Mouse (Mus musculus): ENCODE results near the gene Aqp12. TPM values are rescaled to one million over a fixed set of nuclear protein-coding genes. Genes with fewer than 3 reads are reported as not detected.

Gene Aqp12
- polyA plus RNA-seq, 1 experiment from 2014 or later = not detected

- Histone ChIP-seq H3K4me3 (ENCODE audit: inconsistent target) (no peak overlapping the region), H3K36me3 (ENCODE audit: inconsistent target) (no peaks in the 10 kb centered on the region), H3K79me2 (ENCODE audit: inconsistent target) (no peaks in the 10 kb centered on the region), H3K27ac (no peak overlapping the region)
- 58% methylated on average over 6 of the region's 6 CpGs for WGBS (ENCODE audit: missing documents)
These were observed 13.8 kb upstream of the Aqp12 start for GRCm38 (mm10) chr1:92992214-92992855.

GRCm38 (mm10) chr1:92992880-92993279 lies 13.3 kb upstream of the Aqp12 start:
- Histone ChIP-seq H3K27ac (no peak overlapping the region), H3K79me2 (ENCODE audit: inconsistent target) (no peaks in the 10 kb centered on the region), H3K36me3 (ENCODE audit: inconsistent target) (no peaks in the 10 kb centered on the region), H3K4me3 (ENCODE audit: inconsistent target) (no peak overlapping the region)
- 94% methylated on average over 2 of the region's 2 CpGs for WGBS (ENCODE audit: missing documents)

- no peak overlapping the region for H3K27ac ChIP-seq
- H3K4me3 ChIP-seq (ENCODE audit: inconsistent target) = no peak overlapping the region
- H3K36me3 ChIP-seq (ENCODE audit: inconsistent target) = no peaks in the 10 kb centered on the region
- 84% methylated on average over 4 of the region's 4 CpGs for WGBS (ENCODE audit: missing documents)
- H3K79me2 ChIP-seq (ENCODE audit: inconsistent target) = no peaks in the 10 kb centered on the region
These were observed 3.1 kb downstream of the Aqp12 start for GRCm38 (mm10) chr1:93009196-93009595.

GRCm38 (mm10) chr1:93010731-93011130 lies 4.6 kb downstream of the Aqp12 start:
- no peak overlapping the region for H3K27ac ChIP-seq
- no peaks in the 10 kb centered on the region for H3K79me2 ChIP-seq (ENCODE audit: inconsistent target)
- no peaks in the 10 kb centered on the region for H3K36me3 ChIP-seq (ENCODE audit: inconsistent target)
- 25% methylated on average over 3 of the region's 3 CpGs for WGBS (ENCODE audit: missing documents)
- no peak overlapping the region for H3K4me3 ChIP-seq (ENCODE audit: inconsistent target)

- no peaks in the 10 kb centered on the region for H3K79me2 ChIP-seq (ENCODE audit: inconsistent target)
- H3K36me3 ChIP-seq (ENCODE audit: inconsistent target) = no peaks in the 10 kb centered on the region
- no peak overlapping the region for H3K4me3 ChIP-seq (ENCODE audit: inconsistent target)
- no peak overlapping the region for H3K27ac ChIP-seq
- 92% methylated on average over 7 of the region's 7 CpGs for WGBS (ENCODE audit: missing documents)
These were observed 6.0 kb downstream of the Aqp12 start for GRCm38 (mm10) chr1:93012103-93012585.

GRCm38 (mm10) chr1:93013367-93013766 lies 7.2 kb downstream of the Aqp12 start:
- Histone ChIP-seq H3K4me3 (ENCODE audit: inconsistent target) (no peak overlapping the region), H3K79me2 (ENCODE audit: inconsistent target) (no peaks in the 10 kb centered on the region), H3K27ac (no peak overlapping the region), H3K36me3 (ENCODE audit: inconsistent target) (no peaks in the 10 kb centered on the region)
- 75% methylated on average over 4 of the region's 4 CpGs for whole genome bisulfite sequencing (ENCODE audit: missing documents)

- H3K4me3 ChIP-seq (ENCODE audit: inconsistent target) = no peak overlapping the region
- H3K27ac ChIP-seq = no peak overlapping the region
- H3K36me3 ChIP-seq (ENCODE audit: inconsistent target) = no peaks in the 10 kb centered on the region
- H3K79me2 ChIP-seq (ENCODE audit: inconsistent target) = no peaks in the 10 kb centered on the region
These were observed 8.3 kb downstream of the Aqp12 start for GRCm38 (mm10) chr1:93014460-93014859.

- no peaks in the 10 kb centered on the region for H3K36me3 ChIP-seq (ENCODE audit: inconsistent target)
- H3K79me2 ChIP-seq (ENCODE audit: inconsistent target) = no peaks in the 10 kb centered on the region
- WGBS (ENCODE audit: missing documents) = 82% methylated on average over 2 of the region's 2 CpGs
- no peak overlapping the region for H3K4me3 ChIP-seq (ENCODE audit: inconsistent target)
- H3K27ac ChIP-seq = no peak overlapping the region
These were observed 9.0 kb downstream of the Aqp12 start for GRCm38 (mm10) chr1:93015136-93015535.

- Histone ChIP-seq H3K36me3 (ENCODE audit: inconsistent target) (no peaks in the 10 kb centered on the region), H3K79me2 (ENCODE audit: inconsistent target) (no peaks in the 10 kb centered on the region), H3K27ac (no peak overlapping the region), H3K4me3 (ENCODE audit: inconsistent target) (no peak overlapping the region)
- 84% methylated on average over 10 of the region's 10 CpGs for WGBS (ENCODE audit: missing documents)
These were observed 12.6 kb downstream of the Aqp12 start for GRCm38 (mm10) chr1:93018716-93019115.

GRCm38 (mm10) chr1:93020602-93021001 lies 14.5 kb downstream of the Aqp12 start:
- Histone ChIP-seq H3K79me2 (ENCODE audit: inconsistent target) (no peaks in the 10 kb centered on the region), H3K4me3 (ENCODE audit: inconsistent target) (no peak overlapping the region), H3K27ac (no peak overlapping the region), H3K36me3 (ENCODE audit: inconsistent target) (no peaks in the 10 kb centered on the region)
- 88% methylated on average over 4 of the region's 4 CpGs for WGBS (ENCODE audit: missing documents)

- H3K36me3 ChIP-seq (ENCODE audit: inconsistent target) = no peaks in the 10 kb centered on the region
- H3K4me3 ChIP-seq (ENCODE audit: inconsistent target) = no peak overlapping the region
- no peaks in the 10 kb centered on the region for H3K79me2 ChIP-seq (ENCODE audit: inconsistent target)
- H3K27ac ChIP-seq = no peak overlapping the region
- WGBS (ENCODE audit: missing documents) = 78% methylated on average over 8 of the region's 8 CpGs
These were observed 20.5 kb downstream of the Aqp12 start for GRCm38 (mm10) chr1:93026600-93026999.

- Histone ChIP-seq H3K36me3 (ENCODE audit: inconsistent target) (no peaks in the 10 kb centered on the region), H3K27ac (no peak overlapping the region), H3K4me3 (ENCODE audit: inconsistent target) (no peak overlapping the region), H3K79me2 (ENCODE audit: inconsistent target) (no peaks in the 10 kb centered on the region)
- WGBS (ENCODE audit: missing documents) = 92% methylated on average over 9 of the region's 10 CpGs
These were observed 23.3 kb downstream of the Aqp12 start for GRCm38 (mm10) chr1:93029387-93029786.

GRCm38 (mm10) chr1:93030060-93030459 lies 23.9 kb downstream of the Aqp12 start:
- 83% methylated on average over 2 of the region's 2 CpGs for WGBS (ENCODE audit: missing documents)
- H3K4me3 ChIP-seq (ENCODE audit: inconsistent target) = no peak overlapping the region
- no peaks in the 10 kb centered on the region for H3K36me3 ChIP-seq (ENCODE audit: inconsistent target)
- H3K27ac ChIP-seq = no peak overlapping the region
- H3K79me2 ChIP-seq (ENCODE audit: inconsistent target) = no peaks in the 10 kb centered on the region

- Histone ChIP-seq H3K27ac (no peak overlapping the region), H3K36me3 (ENCODE audit: inconsistent target) (no peaks in the 10 kb centered on the region), H3K4me3 (ENCODE audit: inconsistent target) (no peak overlapping the region), H3K79me2 (ENCODE audit: inconsistent target) (no peaks in the 10 kb centered on the region)
- WGBS (ENCODE audit: missing documents) = 75% methylated on average over 3 of the region's 3 CpGs
These were observed 25.1 kb downstream of the Aqp12 start for GRCm38 (mm10) chr1:93031199-93031598.

- Histone ChIP-seq H3K4me3 (ENCODE audit: inconsistent target) (no peak overlapping the region), H3K27ac (no peak overlapping the region), H3K79me2 (ENCODE audit: inconsistent target) (no peaks in the 10 kb centered on the region), H3K36me3 (ENCODE audit: inconsistent target) (no peaks in the 10 kb centered on the region)
- WGBS (ENCODE audit: missing documents) = 87% methylated on average over 8 of the region's 8 CpGs
These were observed 27.9 kb downstream of the Aqp12 start for GRCm38 (mm10) chr1:93033989-93034388.

- no peak overlapping the region for H3K4me3 ChIP-seq (ENCODE audit: inconsistent target)
- no peaks in the 10 kb centered on the region for H3K79me2 ChIP-seq (ENCODE audit: inconsistent target)
- no peaks in the 10 kb centered on the region for H3K36me3 ChIP-seq (ENCODE audit: inconsistent target)
- H3K27ac ChIP-seq = no peak overlapping the region
- WGBS (ENCODE audit: missing documents) = 85% methylated on average over 4 of the region's 4 CpGs
These were observed 29.8 kb downstream of the Aqp12 start for GRCm38 (mm10) chr1:93035981-93036380.
